Mouse (Mus musculus) intestine, embryonic 16.5 days (tissue): ENCODE measurements around the gene Arhgap9. TPM values are rescaled to one million over a fixed set of nuclear protein-coding genes. Genes with fewer than 3 reads are reported as not detected.

ENCODE experiments used
- ATAC-seq: fragments of 200-750 bp; cut with Nextera tagmentation; 2 replicates; pipeline ENCODE4 v1.8.0; 2017; ENCODE audit warnings: moderate TSS enrichment, moderate library complexity
- H3K27ac ChIP-seq: fragments of 300-500 bp; sonication (generic); 2 replicates; pipeline ENCODE4 v1.5.1; 2014; ENCODE audit warnings: mild to moderate bottlenecking, low read length
- H3K27me3 ChIP-seq: fragments of 300-500 bp; sonication (generic); replicated peaks from 2 replicates; pipeline ENCODE4 v1.6.1; 2014; ENCODE audit warnings: low read length, control low read depth, mixed read lengths; ENCODE audit not compliant: control insufficient read depth, insufficient read depth
- H3K36me3 ChIP-seq: fragments of 300-500 bp; sonication (generic); 2 replicates; pipeline ENCODE4 v1.6.1; 2014; ENCODE audit warnings: low read length, control low read depth; ENCODE audit not compliant: control insufficient read depth, insufficient read depth
- H3K4me1 ChIP-seq: fragments of 300-500 bp; sonication (generic); 2 replicates; pipeline ENCODE4 v1.6.1; 2014; ENCODE audit warnings: low read length, control low read depth, mixed read lengths; ENCODE audit not compliant: control insufficient read depth, insufficient read depth
- H3K4me2 ChIP-seq: fragments of 300-500 bp; sonication (generic); 2 replicates; pipeline ENCODE4 v1.6.1; 2014; ENCODE audit warnings: low read depth, low read length, control low read depth
- H3K4me3 ChIP-seq: fragments of 300-500 bp; sonication (generic); 2 replicates; pipeline ENCODE4 v1.5.1; 2014; ENCODE audit warnings: mild to moderate bottlenecking, low read length
- H3K9ac ChIP-seq: fragments of 300-500 bp; sonication (generic); 2 replicates; pipeline ENCODE4 v1.6.1; 2014; ENCODE audit warnings: low read depth, low read length
- H3K9me3 ChIP-seq: fragments of 300-500 bp; sonication (generic); 2 replicates; pipeline ENCODE4 v1.6.1; 2016; ENCODE audit warnings: low read length, control low read depth; ENCODE audit not compliant: control insufficient read depth
- WGBS: fragments of 180-500 bp; shearing (Covaris S2); extraction: QIAGEN DNeasy Blood & Tissue Kit; methylation state at CpG from one replicate; pipeline ENCODE4 v1.1.7; 2014; 5-methylcytosine and 5-hydroxymethylcytosine counted together
- polyA plus RNA-seq: library from polyadenylated mRNA; unstranded; fragments of >200 nt; fragmentation: Nextera tagmentation; extraction: Ambion mirVana; gene quantifications from 2 replicates; pipeline ENCODE4 v1.2.1, GENCODE M21; 2015

Arhgap9 gene
- polyA plus RNA-seq, 1 experiment from 2014 or later = 7.9 TPM

DNA sequence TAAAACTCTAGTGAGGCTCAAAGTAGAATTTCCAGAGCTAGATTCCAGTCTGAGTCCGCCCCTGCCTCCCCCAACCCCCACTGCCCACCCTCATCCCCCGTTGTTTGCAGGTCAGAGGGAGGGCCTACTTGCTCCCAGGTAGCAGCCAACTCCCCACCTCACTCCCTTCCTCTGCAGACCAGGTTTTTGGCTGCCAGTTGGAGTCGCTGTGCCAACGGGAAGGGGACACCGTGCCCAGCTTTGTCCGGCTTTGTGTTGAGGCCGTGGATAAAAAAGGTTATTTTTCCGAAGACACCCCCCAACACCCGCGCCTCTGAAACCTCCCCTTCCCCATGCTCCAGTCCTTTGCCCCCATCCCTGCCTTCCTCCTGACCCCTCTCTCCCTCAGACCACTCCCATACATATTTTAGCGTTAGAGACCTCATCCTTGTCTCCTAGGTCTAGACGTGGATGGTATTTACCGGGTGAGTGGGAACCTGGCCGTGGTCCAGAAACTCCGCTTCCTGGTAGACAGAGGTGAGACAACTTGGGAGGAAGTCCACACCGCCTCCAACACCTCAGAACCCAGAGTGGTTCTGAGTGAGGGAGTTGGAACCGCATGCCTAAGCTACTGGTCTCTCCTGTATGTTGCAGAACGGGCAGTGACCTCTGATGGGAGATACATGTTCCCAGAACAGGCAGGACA lies 5.8 kb downstream of the Arhgap9 start:
- no peak for ATAC-seq
- 49% methylated on average over 18 of the region's 18 CpGs for WGBS
- no peaks in the 10 kb centered on the region for H3K9me3 ChIP-seq
- H3K27me3 ChIP-seq = peaks cover 17% of the 10 kb centered on the region
- peaks cover 18% of the 10 kb centered on the region for H3K4me1 ChIP-seq
- H3K9ac ChIP-seq = no peak overlapping the region
- no peak overlapping the region for H3K4me3 ChIP-seq
- H3K4me2 ChIP-seq = no peak overlapping the region
- no peak overlapping the region for H3K27ac ChIP-seq
- no peaks in the 10 kb centered on the region for H3K36me3 ChIP-seq

DNA sequence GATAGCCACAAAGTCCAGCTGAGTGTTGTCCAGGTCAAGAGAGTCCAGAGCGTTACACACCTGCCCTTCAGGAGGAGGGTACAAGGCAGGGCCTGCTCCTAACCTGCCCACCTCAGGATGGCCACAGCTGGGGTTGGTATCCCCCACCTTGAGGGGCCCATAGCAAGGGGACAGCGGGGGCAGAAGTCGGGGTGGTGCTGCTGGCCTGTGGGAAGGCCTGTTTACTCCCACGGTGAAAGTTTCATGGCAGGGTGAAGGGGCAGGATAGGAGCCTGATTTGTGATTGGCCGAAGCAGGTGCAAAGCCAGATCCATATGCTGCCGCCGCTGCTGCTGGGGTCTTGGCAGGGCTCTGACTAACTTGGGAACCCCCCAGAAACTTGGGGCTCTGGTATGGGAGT lies 8.4 kb downstream of the Arhgap9 start:
- H3K9me3 ChIP-seq = no peaks in the 10 kb centered on the region
- H3K27ac ChIP-seq = no peak overlapping the region
- H3K9ac ChIP-seq = no peak overlapping the region
- no peak overlapping the region for H3K4me2 ChIP-seq
- WGBS = 81% methylated on average over 7 of the region's 7 CpGs
- H3K36me3 ChIP-seq = no peaks in the 10 kb centered on the region
- H3K4me3 ChIP-seq = no peak overlapping the region
- H3K4me1 ChIP-seq = peaks cover 16% of the 10 kb centered on the region
- peaks cover 15% of the 10 kb centered on the region for H3K27me3 ChIP-seq
- no peak for ATAC-seq

DNA sequence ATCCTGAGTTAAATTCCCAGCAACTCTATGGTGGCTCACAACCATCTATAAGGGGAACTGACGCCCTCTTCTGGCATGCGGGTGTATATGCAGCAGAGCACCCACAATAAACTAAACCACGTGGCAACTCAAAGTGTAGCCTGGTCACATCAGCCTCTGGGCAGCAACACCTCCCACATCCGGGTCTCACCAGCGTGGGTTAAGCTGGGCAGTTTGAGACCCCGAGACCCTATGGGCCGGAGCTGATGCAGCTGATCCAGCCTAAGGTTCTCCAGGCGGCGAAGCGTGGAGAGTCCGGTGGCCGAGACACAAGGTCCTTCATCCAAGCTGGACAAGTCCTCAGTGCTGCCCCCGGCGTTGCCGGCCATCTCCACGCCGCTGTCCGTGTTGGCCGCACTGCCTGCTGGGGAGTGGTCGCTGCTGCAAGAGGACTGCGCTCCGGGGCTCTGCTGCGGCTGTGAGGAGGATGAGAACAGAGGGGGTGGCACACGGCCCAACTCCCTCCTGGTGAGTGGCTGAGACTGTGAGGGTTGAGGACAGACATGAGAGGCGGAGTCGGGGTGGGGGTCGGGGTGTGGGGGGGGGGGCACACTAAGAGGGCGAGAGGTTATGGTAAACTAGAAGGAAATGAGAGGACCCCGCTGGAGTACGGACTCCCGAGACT lies 10.6 kb downstream of the Arhgap9 start:
- H3K9me3 ChIP-seq = no peaks in the 10 kb centered on the region

DNA sequence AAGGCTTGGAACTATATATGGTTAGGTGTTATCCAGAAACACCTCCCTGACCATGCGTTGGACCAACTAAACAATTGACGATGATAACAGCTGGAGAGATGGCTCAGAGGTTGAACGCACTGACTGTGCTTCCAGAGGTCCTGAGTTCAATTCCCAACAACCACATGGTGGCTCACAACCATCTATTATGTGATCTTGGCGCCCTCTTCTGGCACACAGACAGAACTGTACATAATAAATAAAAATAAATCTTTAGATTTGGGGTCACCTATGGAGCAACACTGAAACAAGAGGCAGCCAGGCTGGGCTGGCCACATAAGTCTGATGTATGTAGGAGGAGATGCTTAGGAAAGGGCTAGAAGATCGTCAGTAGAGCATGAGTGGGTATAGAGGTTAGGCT lies 11.4 kb downstream of the Arhgap9 start:
- H3K27me3 ChIP-seq = peaks cover 3% of the 10 kb centered on the region; the same call in 1 of the 2 replicates
- H3K4me3 ChIP-seq = no peak overlapping the region
- no peak overlapping the region for H3K4me2 ChIP-seq
- no peaks in the 10 kb centered on the region for H3K9me3 ChIP-seq
- no peak overlapping the region for H3K27ac ChIP-seq
- H3K36me3 ChIP-seq = no peaks in the 10 kb centered on the region
- ATAC-seq = no peak
- no peak overlapping the region for H3K9ac ChIP-seq
- H3K4me1 ChIP-seq = no peaks in the 10 kb centered on the region
- WGBS = 69% methylated on average over 5 of the region's 5 CpGs

More for the DNA sequence above, 10.6 kb downstream of the Arhgap9 start:
- Histone ChIP-seq H3K9ac (no peak overlapping the region), H3K27ac (no peak overlapping the region), H3K4me1 (no peaks in the 10 kb centered on the region), H3K4me2 (0 out of 2 replicates have a peak overlapping the region, but pooled peaks have one; percentile 24), H3K27me3 (peaks cover 10% of the 10 kb centered on the region), H3K36me3 (no peaks in the 10 kb centered on the region), H3K4me3 (no peak overlapping the region)
- no peak for ATAC-seq
- 47% methylated on average over 31 of the region's 31 CpGs for WGBS

DNA sequence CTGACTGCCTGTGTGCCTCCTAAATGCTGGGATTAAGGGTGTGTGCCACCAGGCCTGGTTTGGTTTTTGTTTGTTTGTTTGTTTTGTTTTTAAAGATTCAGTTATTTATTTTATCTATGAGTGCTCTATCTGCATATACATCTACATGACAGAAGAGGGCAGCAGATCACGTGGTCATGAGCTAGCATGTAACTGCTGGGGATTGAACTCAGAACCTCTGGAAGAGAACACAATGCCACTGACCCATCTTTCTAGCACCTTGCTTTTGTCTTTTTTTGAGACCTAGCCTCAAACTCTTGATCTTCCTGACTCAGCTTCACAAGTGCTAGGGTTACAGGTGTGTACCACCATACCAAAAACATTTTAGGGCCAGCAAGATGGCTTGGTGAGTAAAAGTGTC lies 13.5 kb downstream of the Arhgap9 start:
- no peak for ATAC-seq
- no peaks in the 10 kb centered on the region; the same call in 1 of the 2 replicates for H3K27me3 ChIP-seq
- H3K36me3 ChIP-seq = no peaks in the 10 kb centered on the region
- no peak overlapping the region for H3K27ac ChIP-seq
- 71% methylated on average over 1 of the region's 1 CpGs for WGBS
- H3K4me2 ChIP-seq = no peak overlapping the region
- peaks cover 3% of the 10 kb centered on the region; the same call in 1 of the 2 replicates for H3K4me1 ChIP-seq
- no peak overlapping the region for H3K9ac ChIP-seq
- H3K9me3 ChIP-seq = no peaks in the 10 kb centered on the region
- no peak overlapping the region for H3K4me3 ChIP-seq

DNA sequence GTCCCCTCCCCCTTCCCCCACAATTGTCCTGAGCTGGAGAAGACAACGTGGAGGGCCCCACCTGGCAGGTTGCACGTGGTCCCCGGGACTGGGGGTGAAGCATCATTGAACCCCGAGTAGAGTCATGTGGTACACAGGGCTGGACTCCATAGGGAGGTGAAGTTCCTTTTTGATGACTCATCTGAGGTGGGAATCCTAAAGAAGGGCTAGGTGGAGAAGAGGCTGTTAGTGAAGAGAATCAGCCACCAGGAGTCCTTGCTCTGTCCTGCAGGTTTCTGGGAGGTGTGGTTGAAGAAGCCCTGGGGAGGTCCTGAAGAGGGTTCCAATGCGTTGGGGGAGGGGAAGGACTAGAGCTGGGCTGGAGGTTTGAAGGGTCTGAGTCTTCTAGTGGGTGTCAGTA lies 15.2 kb downstream of the Arhgap9 start:
- Histone ChIP-seq H3K4me3 (no peak overlapping the region), H3K27me3 (peaks cover 5% of the 10 kb centered on the region), H3K27ac (no peak overlapping the region), H3K9ac (no peak overlapping the region), H3K9me3 (no peaks in the 10 kb centered on the region), H3K36me3 (no peaks in the 10 kb centered on the region), H3K4me2 (no peak overlapping the region), H3K4me1 (peaks cover 9% of the 10 kb centered on the region)
- WGBS = 60% methylated on average over 5 of the region's 5 CpGs
- ATAC-seq = no peak

DNA sequence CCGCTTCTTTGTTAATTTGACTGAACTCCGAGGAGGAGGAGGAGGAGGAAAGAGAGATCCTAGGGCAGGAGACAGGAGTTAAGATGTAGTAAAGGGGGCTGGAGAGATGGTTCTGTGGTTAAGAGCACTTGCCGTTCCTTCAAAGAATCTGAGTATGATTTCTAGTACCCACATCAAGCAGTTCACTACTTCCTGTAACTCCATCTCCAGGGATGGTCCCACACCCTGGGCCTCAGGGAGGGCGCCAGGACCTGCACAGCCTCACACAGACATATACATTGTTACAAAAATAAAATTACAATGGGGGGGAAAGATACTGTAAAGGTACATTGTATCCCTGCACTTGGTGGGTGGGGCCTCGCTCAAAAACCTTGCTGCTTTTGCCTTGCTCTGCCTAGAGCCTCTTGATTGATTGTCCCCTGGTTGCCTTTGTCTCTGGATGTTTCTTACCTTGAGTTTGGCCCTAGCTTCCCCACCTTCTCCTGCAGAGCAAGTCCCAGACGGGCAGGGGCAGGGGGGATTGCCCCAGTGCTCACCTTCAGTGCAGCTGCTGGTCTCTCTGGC lies 15.9 kb downstream of the Arhgap9 start:
- Histone ChIP-seq H3K4me2 (no peak overlapping the region), H3K27ac (no peak overlapping the region), H3K4me3 (no peak overlapping the region), H3K4me1 (peaks cover 9% of the 10 kb centered on the region), H3K27me3 (peaks cover 5% of the 10 kb centered on the region), H3K9ac (no peak overlapping the region), H3K36me3 (no peaks in the 10 kb centered on the region), H3K9me3 (no peaks in the 10 kb centered on the region)
- ATAC-seq = no peak
- WGBS = 81% methylated on average over 6 of the region's 6 CpGs

DNA sequence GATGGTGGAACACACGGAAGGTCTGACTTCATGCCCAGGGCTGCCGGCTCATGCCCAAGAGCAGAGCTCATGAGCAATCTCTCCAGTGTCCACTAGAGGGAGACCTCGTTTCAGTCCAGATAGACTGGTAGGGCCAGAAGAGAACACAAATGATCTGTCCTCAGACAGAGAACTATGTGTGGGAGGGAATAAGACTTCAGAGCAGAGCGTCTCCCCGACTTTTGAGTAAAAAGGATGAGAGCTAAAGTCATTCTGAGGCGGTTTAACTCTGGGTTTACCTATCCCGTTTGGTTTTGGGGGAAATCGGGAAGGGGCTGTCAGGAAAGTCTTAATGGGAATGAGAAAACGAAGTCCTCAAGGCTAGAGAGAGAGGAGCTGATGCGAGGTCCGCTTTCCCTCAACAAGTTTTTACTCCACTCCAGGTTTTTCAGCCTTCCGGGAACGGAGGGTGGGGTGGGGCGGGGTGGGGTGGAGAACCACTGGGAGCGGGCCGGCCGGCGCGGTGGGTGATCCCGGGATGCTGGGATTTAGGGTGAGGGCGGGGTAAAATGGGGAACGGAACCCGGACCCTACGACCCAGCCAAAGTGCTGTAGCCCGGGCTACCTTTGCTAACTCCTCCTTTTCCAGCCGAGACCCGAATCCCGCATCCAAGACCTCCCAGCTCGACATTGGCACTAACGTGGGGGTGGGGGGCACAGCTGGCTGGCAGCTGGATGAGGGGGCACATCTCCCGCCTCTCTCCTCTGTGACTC lies 17.3 kb downstream of the Arhgap9 start:
- H3K4me1 ChIP-seq = peaks cover 9% of the 10 kb centered on the region
- no peaks in the 10 kb centered on the region for H3K9me3 ChIP-seq
- H3K9ac ChIP-seq = peak overlapping the region; percentile 70
- H3K36me3 ChIP-seq = no peaks in the 10 kb centered on the region
- H3K4me2 ChIP-seq = peak overlapping the region; percentile 88
- peak overlapping the region; percentile 91 for H3K27ac ChIP-seq
- peak; percentile 77 for ATAC-seq
- under 1% methylated on average over 31 of the region's 31 CpGs for WGBS
- peak overlapping the region; percentile 57 for H3K4me3 ChIP-seq
- H3K27me3 ChIP-seq = peaks cover 5% of the 10 kb centered on the region
